Mouse (Mus musculus) olfactory bulb, adult 2 months (tissue): ENCODE data around the gene Ppa1.

Source experiments
- CTCF ChIP-seq: fragments of 200-500 bp; IDR thresholded peaks from 2 replicates; pipeline ENCODE4 v1.5.1; 2012; ENCODE audit warnings: low read depth, mild to moderate bottlenecking, low read length, moderate library complexity; ENCODE audit not compliant: insufficient read depth
- POLR2A ChIP-seq: fragments of 200-500 bp; IDR thresholded peaks from 2 replicates; pipeline ENCODE4 v1.6.1; 2012; ENCODE audit warnings: mild to moderate bottlenecking, low read depth, low read length, moderate library complexity; ENCODE audit not compliant: insufficient read depth

DNA sequence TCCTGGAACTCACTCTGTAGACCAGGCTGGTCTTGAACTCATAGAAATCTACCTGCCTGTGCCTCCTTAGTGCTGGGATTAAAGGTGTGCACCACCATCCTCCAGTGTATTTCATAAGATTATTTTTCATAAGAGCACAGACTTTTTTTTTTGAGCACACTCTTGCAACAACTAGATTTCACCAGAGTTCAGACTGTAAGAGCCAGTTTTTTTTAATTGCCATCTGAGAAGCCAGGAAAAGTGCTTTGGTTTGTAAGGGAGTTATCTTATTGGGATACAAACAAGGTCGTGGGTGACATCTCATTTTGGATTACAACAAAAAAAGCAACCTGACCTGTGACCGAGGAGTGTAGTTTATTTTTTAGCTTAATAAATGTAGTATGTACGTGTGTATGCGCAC lies 5.8 kb downstream of the Ppa1 start:
- TF ChIP-seq CTCF (no peak), POLR2A (no peak)
